Mouse (Mus musculus) ES-E14 (cell line): Measurements from ENCODE around the gene Sgip1. TPM values are rescaled to one million over a fixed set of nuclear protein-coding genes. Genes with fewer than 3 reads are reported as not detected.

Source experiments
- DNase-seq: peaks from one replicate; pipeline ENCODE4 v3.0.0-alpha.2; 2013; ENCODE audit warnings: low read depth, low spot score
- H3K27ac ChIP-seq: 2 replicates; pipeline ENCODE4 v1.5.1; 2012; ENCODE audit warnings: low read depth, mild to moderate bottlenecking, low read length, moderate library complexity, mixed read lengths; ENCODE audit not compliant: poor library complexity, insufficient read depth, severe bottlenecking
- H3K36me3 ChIP-seq: 2 replicates; pipeline ENCODE4 v1.6.1; 2012; ENCODE audit warnings: mild to moderate bottlenecking, low read length, moderate library complexity, mixed read lengths; ENCODE audit not compliant: control insufficient read depth, poor library complexity, insufficient read depth, severe bottlenecking
- H3K4me1 ChIP-seq, 2 experiments: fragments of 150-350 bp in 1 of 2; sonication (generic) in 1 of 2; 2 replicates each; pipeline ENCODE4 v1.6.1; 2012; ENCODE audit warnings: low read length in 2 of 2, mild to moderate bottlenecking in 1 of 2, mixed read lengths in 1 of 2; ENCODE audit not compliant: control insufficient read depth in 2 of 2, insufficient read depth in 2 of 2, poor library complexity in 1 of 2
- H3K4me3 ChIP-seq, 2 experiments: fragments of 150-350 bp in 1 of 2; sonication (generic) in 1 of 2; 2 replicates each; pipeline ENCODE4 v1.5.1; 2012; ENCODE audit warnings: low read length in 2 of 2, low read depth in 1 of 2, mild to moderate bottlenecking in 1 of 2, mixed read lengths in 1 of 2; ENCODE audit not compliant: insufficient read depth in 1 of 2, poor library complexity in 1 of 2, severe bottlenecking in 1 of 2
- H3K9ac ChIP-seq: 2 replicates; pipeline ENCODE4 v1.6.1; 2012; ENCODE audit warnings: low read depth, mild to moderate bottlenecking, low read length, mixed read lengths; ENCODE audit not compliant: poor library complexity, insufficient read depth, severe bottlenecking
- H3K9me3 ChIP-seq: fragments of 150-350 bp; sonication (generic); 2 replicates; pipeline ENCODE4 v1.6.1; 2012; ENCODE audit warnings: low read depth, mild to moderate bottlenecking, low read length; ENCODE audit not compliant: control insufficient read depth, insufficient read depth
- CHD2 ChIP-seq: IDR thresholded peaks from 2 replicates; pipeline ENCODE4 v1.6.1; 2014; ENCODE audit warnings: mild to moderate bottlenecking, low read depth, low read length, inconsistent platforms
- HCFC1 ChIP-seq: IDR thresholded peaks from 2 replicates; pipeline ENCODE4 v1.6.1; 2012; ENCODE audit warnings: low read length, inconsistent platforms, borderline replicate concordance; ENCODE audit not compliant: insufficient read depth
- MAFK ChIP-seq: IDR thresholded peaks from 2 replicates; pipeline ENCODE4 v1.6.1; 2014; ENCODE audit warnings: mild to moderate bottlenecking, low read depth, low read length, inconsistent platforms; ENCODE audit not compliant: insufficient read depth
- ZC3H11A ChIP-seq: IDR thresholded peaks from 2 replicates; pipeline ENCODE4 v1.6.1; 2012; ENCODE audit warnings: low read depth, mild to moderate bottlenecking, inconsistent platforms, low read length, borderline replicate concordance
- ZNF384 ChIP-seq: IDR thresholded peaks from 2 replicates; pipeline ENCODE4 v1.6.1; 2012; ENCODE audit warnings: low read depth, low read length, inconsistent platforms
- in situ Hi-C, 2 experiments: fragments of 600-800 bp; cut with MboI; formaldehyde crosslinking; loops; one replicate each; pipeline ENCODE4 v1.15.1; 2025; ENCODE audit warnings: low sequenced_read_pairs in 2 of 2, inconsistent platforms in 1 of 2; ENCODE audit not compliant: unreplicated experiment in 2 of 2
- total RNA-seq: library from RNA; depleted of rRNA; stranded (reverse); fragments of 300-350 nt; gene quantifications from 2 replicates; pipeline ENCODE4 v1.2.3, GENCODE M21; 2012

The Sgip1 gene
- total RNA-seq, 1 experiment: 0.62 TPM

- Histone ChIP-seq H3K4me3 (no peak overlapping the region), H3K9ac (no peak overlapping the region), H3K9me3 (no peaks in the 10 kb centered on the region), H3K36me3 (no peaks in the 10 kb centered on the region), H3K27ac (no peak overlapping the region), H3K4me1 (no peaks in the 10 kb centered on the region)
- DNase-seq: no peak
- TF ChIP-seq CHD2 (no peak), HCFC1 (no peak), MAFK (no peak), ZC3H11A (no peak), ZNF384 (no peak)
- in situ Hi-C loops: no loop called here
These were observed 112.4 kb downstream of the Sgip1 start for GRCm38 (mm10) chr4:102853330-102854022.

GRCm38 (mm10) chr4:102854928-102855892 lies 114.1 kb downstream of the Sgip1 start:
- Histone ChIP-seq H3K9ac (no peak overlapping the region), H3K9me3 (no peaks in the 10 kb centered on the region), H3K4me3 (no peak overlapping the region), H3K4me1 (no peaks in the 10 kb centered on the region), H3K27ac (no peak overlapping the region), H3K36me3 (no peaks in the 10 kb centered on the region)
- DNase-seq: no peak
- TF ChIP-seq MAFK (no peak), ZC3H11A (no peak), HCFC1 (no peak), CHD2 (no peak), ZNF384 (no peak)
- in situ Hi-C loops: no loop called here

- in situ Hi-C loops: no loop called here
- no peak overlapping the region for H3K9ac ChIP-seq
- TF ChIP-seq CHD2 (no peak), ZC3H11A (no peak), HCFC1 (no peak), MAFK (no peak)
- no peak overlapping the region for H3K4me3 ChIP-seq
- H3K36me3 ChIP-seq: no peaks in the 10 kb centered on the region
- no peak for DNase-seq
- no peaks in the 10 kb centered on the region for H3K4me1 ChIP-seq
- H3K27ac ChIP-seq: no peak overlapping the region
- H3K9me3 ChIP-seq: no peaks in the 10 kb centered on the region
These were observed 115.0 kb downstream of the Sgip1 start for GRCm38 (mm10) chr4:102856086-102856485.

GRCm38 (mm10) chr4:102859259-102860194 lies 118.4 kb downstream of the Sgip1 start:
- Histone ChIP-seq H3K27ac (no peak overlapping the region), H3K4me1 (no peaks in the 10 kb centered on the region), H3K4me3 (peak overlapping the region; percentile 21 to 81; a peak in 3 of 4 replicates), H3K9ac (no peak overlapping the region), H3K36me3 (no peaks in the 10 kb centered on the region), H3K9me3 (no peaks in the 10 kb centered on the region)
- in situ Hi-C loops: no loop called here
- DNase-seq: peak; percentile 43
- TF ChIP-seq ZC3H11A: no peak; the same call in 1 of the 2 replicates
- no peak for TF ChIP-seq ZNF384
- no peak for TF ChIP-seq HCFC1
- no peak for TF ChIP-seq CHD2
- TF ChIP-seq MAFK: no peak
